Mouse (Mus musculus) c-Kit-positive CD71-positive TER-119-negative erythroid progenitor cells, embryonic 14.5 days (primary cell): ENCODE data around the gene Disp2.

Experiments
- DNase-seq: peaks from one replicate; pipeline ENCODE4 v3.0.0-alpha.2; 2013; ENCODE audit warnings: low read depth

Disp2 gene

GRCm38 (mm10) chr2:118844427-118844826 lies 64.9 kb downstream of the Disp2 start:
- no peak for DNase-seq

GRCm38 (mm10) chr2:118846246-118846645 lies 66.7 kb downstream of the Disp2 start:
- DNase-seq = no peak

GRCm38 (mm10) chr2:118851756-118852155 lies 72.2 kb downstream of the Disp2 start:
- no peak for DNase-seq
